Mouse (Mus musculus): Measurements from ENCODE around the gene Hist1h1t. TPM values are rescaled to one million over a fixed set of nuclear protein-coding genes. Genes with fewer than 3 reads are reported as not detected.

Hist1h1t gene
- polyA plus RNA-seq, 1 experiment from 2014 or later: not detected

GRCm38 (mm10) chr13:23685121-23685861, 10.3 kb upstream of the Hist1h1t start:
- 0 out of 2 replicates have a peak, but pooled peaks cover 2% of the 10 kb centered on the region for H3K4me1 ChIP-seq (replicated peaks; ENCODE audit: control insufficient read depth, insufficient read depth, low read length)
- peak overlapping the region; percentile 98 for H3K27ac ChIP-seq (ENCODE audit: low read depth, low read length)
- H3K9me3 ChIP-seq (ENCODE audit: control insufficient read depth, low read length): no peaks in the 10 kb centered on the region
- DNase-seq (ENCODE audit: low spot score) (peak; percentile 63), ATAC-seq (replicated peaks; ENCODE audit: low FRiP score) (no peak)
- peak overlapping the region; percentile 71 for H3K4me2 ChIP-seq (ENCODE audit: low read depth, low read length, severe bottlenecking)
- peak overlapping the region; percentile 40 for H3K4me3 ChIP-seq (ENCODE audit: low read depth, low read length)
- H3K36me3 ChIP-seq (ENCODE audit: control insufficient read depth, insufficient read depth, low read length): no peaks in the 10 kb centered on the region
- WGBS: 12% methylated on average over 15 of the region's 15 CpGs
- H3K9ac ChIP-seq (ENCODE audit: low read length): peak overlapping the region; percentile 53
- H3K27me3 ChIP-seq (ENCODE audit: control insufficient read depth, insufficient read depth, low read length): no peaks in the 10 kb centered on the region

GRCm38 (mm10) chr13:23685966-23686365, 9.6 kb upstream of the Hist1h1t start:
- WGBS: 72% methylated on average over 4 of the region's 4 CpGs
- Histone ChIP-seq H3K9ac (ENCODE audit: low read length) (peak overlapping the region; percentile 53), H3K4me2 (ENCODE audit: low read depth, low read length, severe bottlenecking) (peak overlapping the region; percentile 71; the same call in 1 of the 2 replicates), H3K27ac (ENCODE audit: low read depth, low read length) (peak overlapping the region; percentile 98), H3K36me3 (ENCODE audit: control insufficient read depth, insufficient read depth, low read length) (no peaks in the 10 kb centered on the region), H3K4me1 (replicated peaks; ENCODE audit: control insufficient read depth, insufficient read depth, low read length) (0 out of 2 replicates have a peak, but pooled peaks cover 2% of the 10 kb centered on the region), H3K27me3 (ENCODE audit: control insufficient read depth, insufficient read depth, low read length) (no peaks in the 10 kb centered on the region), H3K4me3 (ENCODE audit: low read depth, low read length) (peak overlapping the region; percentile 40; the same call in 1 of the 2 replicates), H3K9me3 (ENCODE audit: control insufficient read depth, low read length) (no peaks in the 10 kb centered on the region)
- ATAC-seq (replicated peaks; ENCODE audit: low FRiP score): no peak
- DNase-seq (ENCODE audit: low spot score): no peak

GRCm38 (mm10) chr13:23687181-23687580, 8.4 kb upstream of the Hist1h1t start:
- ATAC-seq (replicated peaks; ENCODE audit: low FRiP score): no peak
- H3K4me1 ChIP-seq (replicated peaks; ENCODE audit: control insufficient read depth, insufficient read depth, low read length): 0 out of 2 replicates have a peak, but pooled peaks cover 2% of the 10 kb centered on the region
- 90% methylated on average over 4 of the region's 4 CpGs for WGBS
- H3K27me3 ChIP-seq (ENCODE audit: control insufficient read depth, insufficient read depth, low read length): no peaks in the 10 kb centered on the region
- H3K36me3 ChIP-seq (ENCODE audit: control insufficient read depth, insufficient read depth, low read length): no peaks in the 10 kb centered on the region
- no peak overlapping the region for H3K4me3 ChIP-seq (ENCODE audit: low read depth, low read length)
- no peak overlapping the region for H3K4me2 ChIP-seq (ENCODE audit: low read depth, low read length, severe bottlenecking)
- H3K27ac ChIP-seq (ENCODE audit: low read depth, low read length): no peak overlapping the region
- H3K9ac ChIP-seq (ENCODE audit: low read length): no peak overlapping the region
- no peaks in the 10 kb centered on the region for H3K9me3 ChIP-seq (ENCODE audit: control insufficient read depth, low read length)
- no peak for DNase-seq (ENCODE audit: low spot score)

GRCm38 (mm10) chr13:23687907-23688306, 7.7 kb upstream of the Hist1h1t start:
- Histone ChIP-seq H3K27me3 (ENCODE audit: control insufficient read depth, insufficient read depth, low read length) (no peaks in the 10 kb centered on the region), H3K4me1 (replicated peaks; ENCODE audit: control insufficient read depth, insufficient read depth, low read length) (no peaks in the 10 kb centered on the region), H3K36me3 (ENCODE audit: control insufficient read depth, insufficient read depth, low read length) (no peaks in the 10 kb centered on the region), H3K9ac (ENCODE audit: low read length) (no peak overlapping the region), H3K9me3 (ENCODE audit: control insufficient read depth, low read length) (no peaks in the 10 kb centered on the region), H3K4me2 (ENCODE audit: low read depth, low read length, severe bottlenecking) (no peak overlapping the region), H3K27ac (ENCODE audit: low read depth, low read length) (no peak overlapping the region), H3K4me3 (ENCODE audit: low read depth, low read length) (no peak overlapping the region)
- 90% methylated on average over 7 of the region's 7 CpGs for WGBS
- ATAC-seq (replicated peaks; ENCODE audit: low FRiP score) (no peak), DNase-seq (ENCODE audit: low spot score) (no peak)

- 95% methylated on average over 2 of the region's 2 CpGs for WGBS
- no peaks in the 10 kb centered on the region for H3K27me3 ChIP-seq (ENCODE audit: control insufficient read depth, insufficient read depth, low read length)
- H3K4me1 ChIP-seq (replicated peaks; ENCODE audit: control insufficient read depth, insufficient read depth, low read length): no peaks in the 10 kb centered on the region
- ATAC-seq (replicated peaks; ENCODE audit: low FRiP score) (no peak), DNase-seq (ENCODE audit: low spot score) (no peak)
- H3K36me3 ChIP-seq (ENCODE audit: control insufficient read depth, insufficient read depth, low read length): no peaks in the 10 kb centered on the region
- H3K9me3 ChIP-seq (ENCODE audit: control insufficient read depth, low read length): no peaks in the 10 kb centered on the region
- H3K4me3 ChIP-seq (ENCODE audit: low read depth, low read length): no peak overlapping the region
- no peak overlapping the region for H3K9ac ChIP-seq (ENCODE audit: low read length)
- H3K27ac ChIP-seq (ENCODE audit: low read depth, low read length): no peak overlapping the region
- no peak overlapping the region for H3K4me2 ChIP-seq (ENCODE audit: low read depth, low read length, severe bottlenecking)
Observed at GRCm38 (mm10) chr13:23688956-23689355, 6.7 kb upstream of the Hist1h1t start.

- ATAC-seq (replicated peaks; ENCODE audit: low FRiP score): no peak
- 88% methylated on average over 2 of the region's 2 CpGs for WGBS
- no peak overlapping the region for H3K9ac ChIP-seq (ENCODE audit: low read length)
Observed at GRCm38 (mm10) chr13:23689459-23689858, 6.2 kb upstream of the Hist1h1t start.

GRCm38 (mm10) chr13:23693856-23694440, 1.7 kb upstream of the Hist1h1t start:
- Histone ChIP-seq H3K9ac (ENCODE audit: low read length) (no peak overlapping the region), H3K4me2 (ENCODE audit: low read depth, low read length, severe bottlenecking) (no peak overlapping the region), H3K36me3 (ENCODE audit: control insufficient read depth, insufficient read depth, low read length) (no peaks in the 10 kb centered on the region), H3K4me3 (ENCODE audit: low read depth, low read length) (no peak overlapping the region), H3K27ac (ENCODE audit: low read depth, low read length) (no peak overlapping the region), H3K4me1 (replicated peaks; ENCODE audit: control insufficient read depth, insufficient read depth, low read length) (no peaks in the 10 kb centered on the region), H3K27me3 (ENCODE audit: control insufficient read depth, insufficient read depth, low read length) (no peaks in the 10 kb centered on the region), H3K9me3 (ENCODE audit: control insufficient read depth, low read length) (no peaks in the 10 kb centered on the region)
- no peak for ATAC-seq (replicated peaks; ENCODE audit: low FRiP score)
- WGBS: 89% methylated on average over 6 of the region's 6 CpGs
- no peak for DNase-seq (ENCODE audit: low spot score)

More at GRCm38 (mm10) chr13:23689459-23689858, 6.2 kb upstream of the Hist1h1t start:
- no peak overlapping the region for H3K4me3 ChIP-seq (ENCODE audit: low read depth, low read length)
- H3K4me2 ChIP-seq (ENCODE audit: low read depth, low read length, severe bottlenecking): no peak overlapping the region
- H3K36me3 ChIP-seq (ENCODE audit: control insufficient read depth, insufficient read depth, low read length): no peaks in the 10 kb centered on the region
- no peaks in the 10 kb centered on the region for H3K27me3 ChIP-seq (ENCODE audit: control insufficient read depth, insufficient read depth, low read length)
- H3K4me1 ChIP-seq (replicated peaks; ENCODE audit: control insufficient read depth, insufficient read depth, low read length): no peaks in the 10 kb centered on the region
- H3K9me3 ChIP-seq (ENCODE audit: control insufficient read depth, low read length): no peaks in the 10 kb centered on the region
- H3K27ac ChIP-seq (ENCODE audit: low read depth, low read length): no peak overlapping the region
- DNase-seq (ENCODE audit: low spot score): no peak

GRCm38 (mm10) chr13:23694956-23695355, 658 bp upstream of the Hist1h1t start:
- Histone ChIP-seq H3K27me3 (ENCODE audit: control insufficient read depth, insufficient read depth, low read length) (no peaks in the 10 kb centered on the region), H3K27ac (ENCODE audit: low read depth, low read length) (no peak overlapping the region), H3K9ac (ENCODE audit: low read length) (no peak overlapping the region), H3K4me1 (replicated peaks; ENCODE audit: control insufficient read depth, insufficient read depth, low read length) (no peaks in the 10 kb centered on the region), H3K4me2 (ENCODE audit: low read depth, low read length, severe bottlenecking) (no peak overlapping the region), H3K9me3 (ENCODE audit: control insufficient read depth, low read length) (no peaks in the 10 kb centered on the region), H3K36me3 (ENCODE audit: control insufficient read depth, insufficient read depth, low read length) (no peaks in the 10 kb centered on the region), H3K4me3 (ENCODE audit: low read depth, low read length) (no peak overlapping the region)
- ATAC-seq (replicated peaks; ENCODE audit: low FRiP score) (no peak), DNase-seq (ENCODE audit: low spot score) (no peak)
- WGBS: 94% methylated on average over 9 of the region's 9 CpGs
